Mouse (Mus musculus) forebrain, embryonic 11.5 days (tissue): ENCODE data around the gene Fes. TPM values are rescaled to one million over a fixed set of nuclear protein-coding genes. Genes with fewer than 3 reads are reported as not detected.

ENCODE experiments used
- ATAC-seq: fragments of 200-750 bp; cut with Nextera tagmentation; replicated peaks from 2 replicates; pipeline ENCODE4 v1.8.0; 2017; ENCODE audit warnings: moderate TSS enrichment; ENCODE audit not compliant: low FRiP score
- DNase-seq: peaks from one replicate; pipeline ENCODE4 v3.0.0-alpha.2; 2017; ENCODE audit warnings: low spot score
- H3K27ac ChIP-seq: fragments of 300-500 bp; sonication (generic); 2 replicates; pipeline ENCODE4 v1.5.1; 2014; ENCODE audit warnings: low read depth, low read length
- H3K27me3 ChIP-seq: fragments of 300-500 bp; sonication (generic); 2 replicates; pipeline ENCODE4 v1.6.1; 2014; ENCODE audit warnings: mild to moderate bottlenecking, low read length, mixed read lengths; ENCODE audit not compliant: control insufficient read depth, insufficient read depth
- H3K36me3 ChIP-seq: fragments of 300-500 bp; sonication (generic); 2 replicates; pipeline ENCODE4 v1.6.1; 2014; ENCODE audit warnings: mild to moderate bottlenecking, low read length, moderate library complexity, mixed read lengths; ENCODE audit not compliant: control insufficient read depth, insufficient read depth
- H3K4me1 ChIP-seq: fragments of 300-500 bp; sonication (generic); replicated peaks from 2 replicates; pipeline ENCODE4 v1.6.1; 2014; ENCODE audit warnings: low read length, mixed read lengths; ENCODE audit not compliant: control insufficient read depth, insufficient read depth
- H3K4me2 ChIP-seq: fragments of 300-500 bp; sonication (generic); 2 replicates; pipeline ENCODE4 v1.6.1; 2014; ENCODE audit warnings: low read depth, mild to moderate bottlenecking, low read length, moderate library complexity, mixed read lengths; ENCODE audit not compliant: severe bottlenecking
- H3K4me3 ChIP-seq: fragments of 300-500 bp; sonication (generic); 2 replicates; pipeline ENCODE4 v1.5.1; 2014; ENCODE audit warnings: low read depth, low read length
- H3K9ac ChIP-seq: fragments of 300-500 bp; sonication (generic); 2 replicates; pipeline ENCODE4 v1.6.1; 2014; ENCODE audit warnings: low read length
- H3K9me3 ChIP-seq: fragments of 300-500 bp; sonication (generic); 2 replicates; pipeline ENCODE4 v1.6.1; 2016; ENCODE audit warnings: low read length, mixed read lengths; ENCODE audit not compliant: control insufficient read depth
- WGBS: fragments of 180-500 bp; shearing (Covaris S2); extraction: QIAGEN DNeasy Blood & Tissue Kit; methylation state at CpG from one replicate; pipeline ENCODE4 v1.1.7; 2014; 5-methylcytosine and 5-hydroxymethylcytosine counted together
- polyA plus RNA-seq: library from polyadenylated mRNA; unstranded; fragments of >200 nt; fragmentation: Nextera tagmentation; extraction: Ambion mirVana; gene quantifications from 2 replicates; pipeline ENCODE4 v1.2.1, GENCODE M21; 2014

Gene Fes
- polyA plus RNA-seq, 1 experiment from 2014 or later: 7.7 TPM

- Histone ChIP-seq H3K27me3 (peaks cover 5% of the 10 kb centered on the region; the same call in 1 of the 2 replicates), H3K4me1 (peaks cover 9% of the 10 kb centered on the region), H3K4me3 (no peak overlapping the region), H3K36me3 (no peaks in the 10 kb centered on the region; the same call in 1 of the 2 replicates), H3K4me2 (no peak overlapping the region), H3K9me3 (no peaks in the 10 kb centered on the region), H3K27ac (no peak overlapping the region), H3K9ac (no peak overlapping the region)
- 95% methylated on average over 15 of the region's 15 CpGs for WGBS
- no peak for DNase-seq
- no peak for ATAC-seq
Observed at GRCm38 (mm10) chr7:80392119-80392518, 4.4 kb upstream of the Fes start.

DNA sequence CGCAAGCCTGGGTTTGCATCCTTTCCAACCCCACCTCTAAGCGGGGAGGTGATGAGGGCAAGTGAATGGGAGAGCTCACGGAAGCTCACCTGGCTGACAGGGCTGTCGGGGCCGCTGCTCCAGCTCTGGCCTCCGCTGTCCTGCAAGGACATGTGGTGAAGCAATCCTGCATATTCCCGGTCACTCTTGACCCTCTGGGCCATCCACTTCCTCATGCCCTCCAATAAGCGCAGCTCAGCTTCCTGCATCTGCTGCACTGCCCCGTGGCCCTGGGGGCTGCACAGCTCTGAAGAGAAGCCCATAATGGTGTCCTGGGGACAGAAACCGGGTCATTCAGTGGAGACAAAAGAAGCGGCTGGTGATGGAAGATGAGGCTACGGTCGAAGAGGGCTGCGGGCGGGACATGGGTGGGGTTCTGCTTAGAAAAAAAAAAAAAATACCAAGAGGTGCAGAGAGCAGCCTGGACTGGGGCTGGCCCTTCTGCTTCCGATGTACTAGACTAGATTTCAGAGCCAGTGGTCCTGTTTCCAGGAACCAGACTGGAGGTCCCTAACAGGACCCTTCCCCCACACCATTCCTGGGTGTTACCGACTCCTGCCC, 613 bp downstream of the Fes start:
- H3K36me3 ChIP-seq: no peaks in the 10 kb centered on the region; the same call in 1 of the 2 replicates
- H3K4me1 ChIP-seq: peaks cover 12% of the 10 kb centered on the region
- peak overlapping the region; percentile 58 for H3K9ac ChIP-seq
- H3K9me3 ChIP-seq: no peaks in the 10 kb centered on the region
- H3K27me3 ChIP-seq: peaks cover 9% of the 10 kb centered on the region; the same call in 1 of the 2 replicates
- WGBS: 22% methylated on average over 17 of the region's 17 CpGs
- no peak overlapping the region for H3K27ac ChIP-seq
- DNase-seq: no peak
- peak overlapping the region; percentile 17; the same call in 1 of the 2 replicates for H3K4me3 ChIP-seq
- 0 out of 2 replicates have a peak, but pooled peaks have one; percentile 49 for ATAC-seq
- H3K4me2 ChIP-seq: peak overlapping the region; percentile 43; the same call in 1 of the 2 replicates

DNA sequence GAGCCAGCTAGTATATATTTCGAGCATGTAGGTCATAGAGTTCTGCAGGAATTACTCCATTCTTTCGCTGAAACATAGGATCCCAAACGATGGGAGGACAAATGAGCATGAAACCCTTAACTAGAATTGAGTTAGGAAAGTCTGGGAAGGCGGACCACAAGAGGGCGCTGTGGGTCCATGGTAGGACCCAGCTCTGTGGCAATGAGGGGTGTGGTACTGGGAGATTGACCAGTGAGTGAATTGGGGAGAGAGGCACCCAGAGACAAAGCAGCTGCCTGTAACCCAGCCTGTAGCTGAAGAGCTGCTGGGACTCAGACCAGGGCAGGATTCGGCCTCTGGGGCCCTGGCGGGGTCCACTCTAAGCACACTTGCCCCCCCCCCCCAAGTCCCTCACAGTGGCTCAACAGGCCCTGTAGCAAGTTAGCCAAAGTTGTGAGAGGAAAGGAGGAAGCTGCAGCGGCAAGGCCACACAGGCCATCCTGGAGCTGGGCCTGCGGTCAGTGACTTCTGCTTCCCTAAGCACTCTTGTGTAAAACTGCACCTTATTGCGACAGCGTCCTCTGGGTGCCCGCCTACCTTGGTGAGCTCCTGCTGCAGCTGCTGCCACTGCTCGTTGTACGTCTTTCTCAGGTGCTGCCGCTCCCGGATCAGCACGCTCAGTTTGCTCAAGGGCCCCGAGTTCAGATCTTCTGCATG, 1.4 kb downstream of the Fes start:
- no peak overlapping the region for H3K27ac ChIP-seq
- H3K4me1 ChIP-seq: peaks cover 12% of the 10 kb centered on the region
- no peak overlapping the region for H3K4me3 ChIP-seq
- H3K4me2 ChIP-seq: peak overlapping the region; percentile 15; the same call in 1 of the 2 replicates
- no peaks in the 10 kb centered on the region for H3K9me3 ChIP-seq
- peak; percentile 78 for ATAC-seq
- WGBS: 35% methylated on average over 18 of the region's 18 CpGs
- no peaks in the 10 kb centered on the region; the same call in 1 of the 2 replicates for H3K36me3 ChIP-seq
- peak overlapping the region; percentile 58; the same call in 1 of the 2 replicates for H3K9ac ChIP-seq
- peaks cover 9% of the 10 kb centered on the region; the same call in 1 of the 2 replicates for H3K27me3 ChIP-seq
- peak; percentile 95 for DNase-seq

GRCm38 (mm10) chr7:80382919-80383318, 4.8 kb downstream of the Fes start:
- Histone ChIP-seq H3K4me3 (no peak overlapping the region), H3K4me1 (peaks cover 10% of the 10 kb centered on the region), H3K36me3 (no peaks in the 10 kb centered on the region), H3K27me3 (peaks cover 9% of the 10 kb centered on the region; the same call in 1 of the 2 replicates), H3K4me2 (no peak overlapping the region), H3K9ac (no peak overlapping the region), H3K9me3 (no peaks in the 10 kb centered on the region), H3K27ac (no peak overlapping the region)
- ATAC-seq: no peak
- no peak for DNase-seq
- 72% methylated on average over 11 of the region's 11 CpGs for WGBS

GRCm38 (mm10) chr7:80379531-80379930, 8.2 kb downstream of the Fes start:
- no peaks in the 10 kb centered on the region for H3K9me3 ChIP-seq
- 68% methylated on average over 13 of the region's 13 CpGs for WGBS
- H3K4me1 ChIP-seq: no peaks in the 10 kb centered on the region
- H3K4me2 ChIP-seq: no peak overlapping the region
- DNase-seq (peak; percentile 73), ATAC-seq (no peak)
- H3K27ac ChIP-seq: no peak overlapping the region
- no peaks in the 10 kb centered on the region for H3K36me3 ChIP-seq
- H3K27me3 ChIP-seq: no peaks in the 10 kb centered on the region
- H3K9ac ChIP-seq: no peak overlapping the region
- H3K4me3 ChIP-seq: no peak overlapping the region

DNA sequence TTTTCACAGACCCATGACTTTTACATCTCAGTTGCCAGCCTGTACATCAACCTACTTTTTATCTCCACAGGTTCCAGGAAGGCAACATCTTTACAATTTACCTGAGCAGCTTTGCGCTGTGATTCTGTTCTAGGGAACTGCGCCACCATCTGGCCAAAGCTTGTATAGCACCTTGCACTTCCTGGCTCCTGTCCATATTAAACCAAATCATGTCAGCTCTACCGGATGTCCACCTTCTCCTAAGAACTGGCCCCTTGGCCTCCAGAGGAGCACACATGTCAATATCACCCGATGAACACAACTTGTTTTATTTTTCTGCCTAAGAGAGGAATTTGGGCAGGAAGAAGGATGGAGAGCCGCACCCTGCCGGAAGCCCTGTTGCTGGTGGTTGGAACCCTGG, 10.3 kb downstream of the Fes start:
- H3K9ac ChIP-seq: no peak overlapping the region
- H3K36me3 ChIP-seq: no peaks in the 10 kb centered on the region
- no peaks in the 10 kb centered on the region for H3K27me3 ChIP-seq
- H3K4me3 ChIP-seq: no peak overlapping the region
- no peak overlapping the region for H3K27ac ChIP-seq
- peak; percentile 79 for DNase-seq
- H3K4me1 ChIP-seq: no peaks in the 10 kb centered on the region
- ATAC-seq: no peak
- WGBS: 37% methylated on average over 6 of the region's 6 CpGs
- no peaks in the 10 kb centered on the region for H3K9me3 ChIP-seq
- no peak overlapping the region for H3K4me2 ChIP-seq

DNA sequence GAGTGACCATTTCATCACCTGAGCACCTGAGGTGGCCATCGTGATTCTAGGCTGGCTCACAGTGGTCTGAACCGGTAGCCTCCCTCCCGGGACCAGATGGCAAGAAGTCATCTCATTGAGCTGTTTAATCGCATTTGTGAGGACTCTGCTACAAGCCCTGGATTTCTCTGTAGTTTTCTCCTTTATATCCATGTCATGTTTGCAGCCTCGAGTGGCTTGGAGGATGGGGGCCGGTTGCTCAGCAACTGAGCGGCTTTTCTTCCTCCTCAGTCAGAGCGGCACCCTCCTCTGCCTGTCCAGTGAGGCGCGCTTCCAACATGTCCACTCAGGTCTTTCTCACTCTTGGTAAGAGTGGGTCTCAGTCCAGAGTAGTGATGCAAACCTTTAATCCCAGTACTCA, 11.6 kb downstream of the Fes start:
- Histone ChIP-seq H3K36me3 (no peaks in the 10 kb centered on the region), H3K4me3 (no peak overlapping the region), H3K4me1 (0 out of 2 replicates have a peak, but pooled peaks cover 1% of the 10 kb centered on the region), H3K4me2 (no peak overlapping the region), H3K27ac (no peak overlapping the region), H3K9ac (no peak overlapping the region), H3K27me3 (no peaks in the 10 kb centered on the region), H3K9me3 (no peaks in the 10 kb centered on the region)
- DNase-seq: no peak
- 83% methylated on average over 10 of the region's 10 CpGs for WGBS
- no peak for ATAC-seq

DNA sequence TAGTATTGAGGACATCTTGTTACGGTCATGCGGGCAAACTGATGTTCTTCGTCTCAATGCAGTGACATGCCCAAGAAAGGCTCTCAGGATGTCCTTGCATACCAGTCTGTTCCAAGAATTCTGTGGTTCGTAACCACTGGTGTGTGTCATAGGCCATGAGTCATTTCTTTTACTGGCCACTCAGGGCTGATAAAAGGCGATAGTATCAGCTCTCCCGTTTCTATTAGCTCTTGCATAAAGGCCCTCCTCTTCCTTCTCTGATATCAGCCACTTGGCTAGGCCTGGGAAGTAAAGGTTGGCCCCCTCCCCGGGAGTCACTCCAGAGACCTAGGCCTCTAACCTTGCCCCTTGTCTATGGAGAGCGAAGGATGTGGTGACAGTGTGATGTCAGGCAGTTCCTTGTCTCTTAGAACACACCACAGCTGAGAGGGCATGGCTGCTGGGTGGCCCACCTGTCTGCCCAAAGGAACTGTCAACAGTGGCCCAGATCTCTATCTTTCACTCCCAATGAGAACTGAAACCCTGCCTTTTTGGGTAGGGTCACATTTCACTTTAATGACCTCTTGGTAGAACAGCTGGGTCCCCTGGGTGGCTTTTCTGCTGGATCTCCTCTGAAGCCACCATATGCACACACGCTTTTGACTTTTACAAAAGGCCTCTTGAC, 12.2 kb downstream of the Fes start:
- no peaks in the 10 kb centered on the region for H3K36me3 ChIP-seq
- 0 out of 2 replicates have a peak, but pooled peaks cover 1% of the 10 kb centered on the region for H3K4me1 ChIP-seq
- WGBS: 89% methylated on average over 9 of the region's 9 CpGs
- no peak overlapping the region for H3K9ac ChIP-seq
- no peak overlapping the region for H3K27ac ChIP-seq
- ATAC-seq (no peak), DNase-seq (no peak)
- H3K27me3 ChIP-seq: no peaks in the 10 kb centered on the region
- no peak overlapping the region for H3K4me3 ChIP-seq
- no peaks in the 10 kb centered on the region for H3K9me3 ChIP-seq
- H3K4me2 ChIP-seq: no peak overlapping the region
